Mouse (Mus musculus) embryonic facial prominence, embryonic 13.5 days (tissue): ENCODE data around the gene Parp12. TPM values are rescaled to one million over a fixed set of nuclear protein-coding genes. Genes with fewer than 3 reads are reported as not detected.

Experiments
- ATAC-seq: fragments of 200-750 bp; cut with Nextera tagmentation; 2 replicates; pipeline ENCODE4 v1.8.0; 2017; ENCODE audit warnings: low read depth; ENCODE audit not compliant: insufficient number of reproducible peaks, insufficient read depth, low FRiP score, low TSS enrichment
- H3K27ac ChIP-seq: fragments of 300-500 bp; sonication (generic); 2 replicates; pipeline ENCODE4 v1.5.1; 2015; ENCODE audit warnings: moderate library complexity, mild to moderate bottlenecking, inconsistent platforms
- H3K27me3 ChIP-seq: fragments of 300-500 bp; sonication (generic); 2 replicates; pipeline ENCODE4 v1.6.1; 2015; ENCODE audit warnings: mild to moderate bottlenecking, inconsistent platforms
- H3K36me3 ChIP-seq: fragments of 300-500 bp; sonication (generic); 2 replicates; pipeline ENCODE4 v1.6.1; 2015; ENCODE audit warnings: mild to moderate bottlenecking, inconsistent platforms
- H3K4me1 ChIP-seq: fragments of 300-500 bp; sonication (generic); 2 replicates; pipeline ENCODE4 v1.6.1; 2015; ENCODE audit warnings: inconsistent platforms
- H3K4me2 ChIP-seq: fragments of 300-500 bp; sonication (generic); 2 replicates; pipeline ENCODE4 v1.6.1; 2015; ENCODE audit warnings: moderate library complexity, mild to moderate bottlenecking, inconsistent platforms
- H3K4me3 ChIP-seq: fragments of 300-500 bp; sonication (generic); 2 replicates; pipeline ENCODE4 v1.5.1; 2015; ENCODE audit warnings: mild to moderate bottlenecking, inconsistent platforms
- H3K9ac ChIP-seq: fragments of 300-500 bp; sonication (generic); 2 replicates; pipeline ENCODE4 v1.6.1; 2015; ENCODE audit warnings: mild to moderate bottlenecking, inconsistent platforms
- H3K9me3 ChIP-seq: fragments of 300-500 bp; sonication (generic); 2 replicates; pipeline ENCODE4 v1.6.1; 2016; ENCODE audit warnings: inconsistent platforms
- WGBS: fragments of 180-500 bp; shearing (Covaris S2); methylation state at CpG from one replicate; pipeline ENCODE4 v1.1.7; 2015; ENCODE audit warnings: mixed read lengths; 5-methylcytosine and 5-hydroxymethylcytosine counted together
- polyA plus RNA-seq: library from polyadenylated mRNA; unstranded; fragments of >200 nt; fragmentation: Nextera tagmentation; extraction: Ambion mirVana; gene quantifications from 2 replicates; pipeline ENCODE4 v1.2.1, GENCODE M21; 2015

Parp12 gene
- polyA plus RNA-seq, 1 experiment from 2014 or later, result 7.0 TPM

GRCm38 (mm10) chr6:39057161-39057560 is 61.0 kb downstream of the Parp12 start:
- Histone ChIP-seq H3K4me1 (peaks cover 7% of the 10 kb centered on the region; the same call in 1 of the 2 replicates), H3K4me2 (no peak overlapping the region), H3K9me3 (no peaks in the 10 kb centered on the region), H3K36me3 (no peaks in the 10 kb centered on the region), H3K27ac (no peak overlapping the region), H3K27me3 (peaks cover 7% of the 10 kb centered on the region; the same call in 1 of the 2 replicates), H3K4me3 (no peak overlapping the region), H3K9ac (no peak overlapping the region)
- no peak for ATAC-seq
- WGBS, result 85% methylated on average over 1 of the region's 1 CpGs

- no peak for ATAC-seq
- WGBS, result 54% methylated on average over 7 of the region's 7 CpGs
- H3K36me3 ChIP-seq, result no peaks in the 10 kb centered on the region
Measured at GRCm38 (mm10) chr6:39055831-39056261, 62.3 kb downstream of the Parp12 start.

DNA sequence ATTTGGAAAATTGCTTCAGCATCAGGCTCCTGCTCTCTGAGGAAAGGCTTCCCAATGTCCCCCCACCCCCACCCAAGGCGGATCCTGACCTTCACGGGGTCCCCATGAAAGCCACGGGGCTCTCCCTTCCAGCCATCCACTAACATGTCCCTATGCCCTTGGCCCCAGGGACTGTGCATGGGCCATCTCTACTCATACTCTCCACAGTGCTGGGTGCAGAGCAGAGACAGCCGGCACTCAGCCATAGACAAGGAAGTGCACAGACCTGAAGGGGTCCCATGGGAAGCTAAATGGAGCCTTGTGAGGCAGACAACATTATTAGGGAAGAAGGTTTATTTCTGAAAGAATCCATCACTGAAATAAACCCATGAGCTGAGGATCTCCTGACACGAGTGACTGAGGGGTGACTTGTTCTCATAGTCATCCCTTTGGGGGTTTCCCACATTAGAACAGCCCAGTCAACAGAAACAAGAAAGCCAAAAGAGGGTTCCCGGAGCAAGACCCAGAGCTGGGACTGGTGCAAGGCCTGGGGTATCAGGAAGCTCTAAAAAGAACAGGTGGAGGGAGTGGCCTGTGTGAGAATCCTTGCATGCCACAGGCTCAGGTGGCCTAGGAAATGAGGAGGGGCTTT is 63.2 kb downstream of the Parp12 start:
- H3K4me2 ChIP-seq, result no peak overlapping the region
- H3K27ac ChIP-seq, result no peak overlapping the region
- WGBS, result 89% methylated on average over 6 of the region's 6 CpGs
- peaks cover 7% of the 10 kb centered on the region; the same call in 1 of the 2 replicates for H3K4me1 ChIP-seq
- H3K9ac ChIP-seq, result 0 out of 2 replicates have a peak overlapping the region, but pooled peaks have one; percentile 36
- H3K27me3 ChIP-seq, result peaks cover 3% of the 10 kb centered on the region; the same call in 1 of the 2 replicates
- no peaks in the 10 kb centered on the region for H3K36me3 ChIP-seq
- no peak overlapping the region for H3K4me3 ChIP-seq
- no peak for ATAC-seq
- no peaks in the 10 kb centered on the region for H3K9me3 ChIP-seq

More at GRCm38 (mm10) chr6:39055831-39056261, 62.3 kb downstream of the Parp12 start:
- Histone ChIP-seq H3K9ac (0 out of 2 replicates have a peak overlapping the region, but pooled peaks have one; percentile 36), H3K27me3 (peaks cover 7% of the 10 kb centered on the region; the same call in 1 of the 2 replicates), H3K4me3 (no peak overlapping the region), H3K4me2 (0 out of 2 replicates have a peak overlapping the region, but pooled peaks have one; percentile 11), H3K27ac (no peak overlapping the region), H3K9me3 (no peaks in the 10 kb centered on the region), H3K4me1 (peaks cover 7% of the 10 kb centered on the region; the same call in 1 of the 2 replicates)

GRCm38 (mm10) chr6:39054206-39054864 is 63.8 kb downstream of the Parp12 start:
- Histone ChIP-seq H3K4me2 (no peak overlapping the region), H3K4me3 (no peak overlapping the region)
- ATAC-seq, result no peak

DNA sequence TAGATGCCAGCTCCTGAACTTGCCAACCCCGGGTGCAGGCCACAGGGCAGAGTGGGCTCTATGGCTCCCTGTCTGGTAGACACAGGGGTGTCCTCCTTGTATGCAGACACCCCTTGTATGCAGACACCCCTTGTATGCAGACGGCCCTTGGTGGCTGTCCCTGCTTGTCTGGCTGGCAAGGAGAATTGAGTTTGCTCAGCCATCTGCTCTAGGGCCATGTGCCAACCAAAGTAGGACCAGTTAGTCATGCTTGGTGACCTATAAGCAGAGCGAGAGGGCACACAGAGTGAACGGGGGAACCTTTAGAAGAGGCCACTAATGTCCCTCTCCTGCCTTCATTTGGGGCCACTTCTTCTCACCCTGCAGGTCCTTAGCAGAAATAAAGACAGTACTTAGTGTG is 65.5 kb downstream of the Parp12 start:
- H3K4me3 ChIP-seq, result no peak overlapping the region
- no peaks in the 10 kb centered on the region for H3K36me3 ChIP-seq
- no peaks in the 10 kb centered on the region for H3K9me3 ChIP-seq
- no peak for ATAC-seq
- 85% methylated on average over 4 of the region's 4 CpGs for WGBS
- no peak overlapping the region for H3K27ac ChIP-seq
- H3K4me2 ChIP-seq, result no peak overlapping the region
- no peak overlapping the region for H3K9ac ChIP-seq
- H3K4me1 ChIP-seq, result peaks cover 7% of the 10 kb centered on the region; the same call in 1 of the 2 replicates
- H3K27me3 ChIP-seq, result peaks cover 16% of the 10 kb centered on the region; the same call in 1 of the 2 replicates

More at GRCm38 (mm10) chr6:39054206-39054864, 63.8 kb downstream of the Parp12 start:
- Histone ChIP-seq H3K27me3 (peaks cover 4% of the 10 kb centered on the region; the same call in 1 of the 2 replicates), H3K36me3 (no peaks in the 10 kb centered on the region), H3K9ac (no peak overlapping the region), H3K4me1 (peaks cover 7% of the 10 kb centered on the region; the same call in 1 of the 2 replicates), H3K27ac (no peak overlapping the region), H3K9me3 (no peaks in the 10 kb centered on the region)
- 73% methylated on average over 13 of the region's 13 CpGs for whole genome bisulfite sequencing

- H3K4me1 ChIP-seq, result peaks cover 7% of the 10 kb centered on the region; the same call in 1 of the 2 replicates
- no peak overlapping the region for H3K9ac ChIP-seq
- H3K4me3 ChIP-seq, result no peak overlapping the region
- no peak overlapping the region for H3K27ac ChIP-seq
- ATAC-seq, result no peak
- WGBS, result 69% methylated on average over 9 of the region's 9 CpGs
- no peaks in the 10 kb centered on the region for H3K9me3 ChIP-seq
- no peak overlapping the region for H3K4me2 ChIP-seq
- H3K36me3 ChIP-seq, result no peaks in the 10 kb centered on the region
- H3K27me3 ChIP-seq, result peaks cover 18% of the 10 kb centered on the region; the same call in 1 of the 2 replicates
Measured at GRCm38 (mm10) chr6:39051799-39052556, 66.2 kb downstream of the Parp12 start.

GRCm38 (mm10) chr6:39050836-39051235 is 67.3 kb downstream of the Parp12 start:
- Histone ChIP-seq H3K9me3 (no peaks in the 10 kb centered on the region), H3K4me1 (peaks cover 7% of the 10 kb centered on the region; the same call in 1 of the 2 replicates), H3K27me3 (peaks cover 18% of the 10 kb centered on the region; the same call in 1 of the 2 replicates), H3K36me3 (no peaks in the 10 kb centered on the region), H3K27ac (no peak overlapping the region), H3K4me2 (no peak overlapping the region), H3K4me3 (no peak overlapping the region), H3K9ac (no peak overlapping the region)
- 72% methylated on average over 6 of the region's 6 CpGs for WGBS
- ATAC-seq, result no peak

DNA sequence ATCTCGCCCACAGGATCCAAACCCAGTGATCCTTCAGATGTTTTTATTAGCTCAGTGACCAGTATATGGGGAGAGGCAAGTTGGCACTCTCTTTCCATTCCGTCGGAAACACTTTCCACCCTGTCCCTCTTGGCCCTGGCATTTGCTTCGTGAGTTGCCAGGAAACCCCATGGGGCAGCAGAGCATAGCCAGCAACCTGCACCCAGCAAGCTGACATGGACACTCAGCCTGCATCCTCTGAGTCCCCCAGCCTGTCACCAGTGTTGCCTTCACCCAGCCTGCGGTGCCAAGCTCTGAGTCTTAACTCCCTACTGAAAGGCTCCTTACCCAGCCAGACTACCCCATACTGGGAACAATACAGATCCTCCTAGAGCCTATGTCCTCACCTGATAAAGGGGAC is 69.0 kb downstream of the Parp12 start:
- peaks cover under 1% of the 10 kb centered on the region; the same call in 1 of the 2 replicates for H3K4me1 ChIP-seq
- H3K4me3 ChIP-seq, result no peak overlapping the region
- WGBS, result 68% methylated on average over 5 of the region's 5 CpGs
- H3K4me2 ChIP-seq, result no peak overlapping the region
- no peaks in the 10 kb centered on the region for H3K36me3 ChIP-seq
- H3K27ac ChIP-seq, result no peak overlapping the region
- H3K9me3 ChIP-seq, result no peaks in the 10 kb centered on the region
- no peak for ATAC-seq
- peaks cover 18% of the 10 kb centered on the region; the same call in 1 of the 2 replicates for H3K27me3 ChIP-seq
- no peak overlapping the region for H3K9ac ChIP-seq

DNA sequence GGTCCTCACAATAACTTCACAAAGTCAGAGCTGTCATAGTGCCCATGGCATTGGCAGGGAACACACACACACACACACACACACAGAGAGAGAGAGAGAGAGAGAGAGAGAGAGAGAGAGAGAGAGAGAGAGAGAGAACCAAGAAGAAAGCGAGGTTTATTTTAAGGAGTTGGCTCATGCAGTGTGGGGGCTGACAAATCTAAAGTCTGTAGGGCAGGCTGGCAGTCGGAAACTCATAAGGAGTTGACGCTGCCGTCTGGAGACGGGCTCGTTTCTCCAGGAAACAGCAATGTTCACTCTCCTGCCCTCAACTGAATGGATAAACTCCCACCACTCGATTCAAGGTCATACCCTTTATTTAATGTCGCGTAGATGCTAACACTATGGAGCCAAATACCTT is 77.7 kb downstream of the Parp12 start:
- H3K27me3 ChIP-seq, result no peaks in the 10 kb centered on the region
- no peaks in the 10 kb centered on the region for H3K9me3 ChIP-seq
- peaks cover 11% of the 10 kb centered on the region for H3K4me1 ChIP-seq
- no peak overlapping the region for H3K4me2 ChIP-seq
- ATAC-seq, result no peak
- WGBS, result 80% methylated on average over 9 of the region's 9 CpGs
- H3K36me3 ChIP-seq, result no peaks in the 10 kb centered on the region
- no peak overlapping the region for H3K27ac ChIP-seq
- H3K4me3 ChIP-seq, result no peak overlapping the region
- no peak overlapping the region for H3K9ac ChIP-seq
